ENCODE assay signal across 8 mouse cellular contexts in genomic region chr7:99248906-99249581, GRCm38 (mm10). TPM values are rescaled to one million over a fixed set of nuclear protein-coding genes. Genes with fewer than 3 reads are reported as not detected.
DNase-seq lines count a peak whose midpoint lies in the region; ATAC-seq and TF ChIP-seq lines count a peak whose summit lies in the region.

No protein-coding gene starts in this region.

- no peaks in the 10 kb centered on the region for H3K9me3 ChIP-seq in heart, embryonic 15.5 days (replicated peaks)
- H3K9me3 ChIP-seq in hindbrain, embryonic 11.5 days (ENCODE audit: control insufficient read depth, low read length) = no peaks in the 10 kb centered on the region

- DNase-seq in heart, postnatal 14 days = no peak
- peak; percentile 53 for DNase-seq in hindbrain, embryonic 11.5 days (ENCODE audit: low spot score)
- DNase-seq in thymus, postnatal 4 days = peak; percentile 60
- DNase-seq in urinary bladder, adult 18-20 months (ENCODE audit: low spot score in 2 of 2) = no peak
- DNase-seq in ovary, postnatal 10 days (ENCODE audit: low spot score) = no peak

- H3K4me1 ChIP-seq in heart, embryonic 15.5 days (replicated peaks) = peaks cover 11% of the 10 kb centered on the region
- H3K4me1 ChIP-seq in bone marrow, adult 2 months (ENCODE audit: control insufficient read depth, insufficient read depth, low read length) = peaks cover 2% of the 10 kb centered on the region; the same call in 1 of the 2 replicates
- no peaks in the 10 kb centered on the region for H3K4me1 ChIP-seq in hindbrain, embryonic 11.5 days (replicated peaks; ENCODE audit: control insufficient read depth, insufficient read depth, low read length)

- intact Hi-C loops in heart, postnatal 14 days (cut with DNase I) = no loop called here

- no peak for ATAC-seq in heart, embryonic 15.5 days (replicated peaks; ENCODE audit: insufficient number of reproducible peaks, insufficient read depth, low FRiP score, low read depth)
- ATAC-seq in hindbrain, embryonic 11.5 days (ENCODE audit: low FRiP score) = peak; percentile 48; the same call in 1 of the 2 replicates
- ATAC-seq in megakaryocyte progenitor cell, adult 5-6 weeks (replicated peaks; ENCODE audit: poor library complexity) = peak; percentile 76

- 0 out of 2 replicates have a peak overlapping the region, but pooled peaks have one; percentile 1 for H3K9ac ChIP-seq in heart, embryonic 15.5 days
- H3K9ac ChIP-seq in hindbrain, embryonic 11.5 days (ENCODE audit: low read depth, low read length) = peak overlapping the region; percentile 52

- H3K4me2 ChIP-seq in heart, embryonic 15.5 days = peak overlapping the region; percentile 76
- peak overlapping the region; percentile 65 for H3K4me2 ChIP-seq in hindbrain, embryonic 11.5 days (replicated peaks; ENCODE audit: low read depth, low read length)

- peaks cover 27% of the 10 kb centered on the region for H3K27me3 ChIP-seq in heart, embryonic 15.5 days
- H3K27me3 ChIP-seq in hindbrain, embryonic 11.5 days (ENCODE audit: control insufficient read depth, insufficient read depth, low read length) = peaks cover 5% of the 10 kb centered on the region

- no peak for TF ChIP-seq POLR2A in bone marrow, adult 2 months (IDR thresholded peaks at IDR 0.05; ENCODE audit: borderline replicate concordance, control insufficient read depth, low read depth, low read length)

- no peak overlapping the region for H3K27ac ChIP-seq in heart, embryonic 15.5 days
- H3K27ac ChIP-seq in bone marrow, adult 2 months (ENCODE audit: control insufficient read depth, insufficient read depth, low read depth, low read length, poor library complexity) = peak overlapping the region; percentile 72
- H3K27ac ChIP-seq in hindbrain, embryonic 11.5 days (ENCODE audit: low read depth, low read length) = no peak overlapping the region

- 2% methylated on average over 32 of the region's 44 CpGs for WGBS in heart, embryonic 15.5 days
- WGBS in bone marrow, adult 2 months = 1% methylated on average over 44 of the region's 44 CpGs
- WGBS in hindbrain, embryonic 11.5 days = under 1% methylated on average over 33 of the region's 44 CpGs

- no peaks in the 10 kb centered on the region for H3K36me3 ChIP-seq in heart, embryonic 15.5 days
- H3K36me3 ChIP-seq in hindbrain, embryonic 11.5 days (ENCODE audit: control insufficient read depth, insufficient read depth, low read length) = no peaks in the 10 kb centered on the region

- peak overlapping the region; percentile 45 for H3K4me3 ChIP-seq in heart, embryonic 15.5 days
- peak overlapping the region; percentile 59 for H3K4me3 ChIP-seq in bone marrow, adult 2 months (replicated peaks; ENCODE audit: control insufficient read depth, low read depth, low read length)
- H3K4me3 ChIP-seq in hindbrain, embryonic 11.5 days (ENCODE audit: low read depth, low read length) = peak overlapping the region; percentile 37

- no peak for TF ChIP-seq CTCF in bone marrow, adult 2 months (IDR thresholded peaks at IDR 0.05; ENCODE audit: control insufficient read depth, insufficient read depth, low read length)

RNA-seq across cellular contexts. Expression of gene Mogat2, which starts 10.6 kb away (rescaled TPM):
- 0.70 and 0.74 TPM in 2 replicates for polyA plus RNA-seq in heart, embryonic 15.5 days (2015; fragmentation: Nextera tagmentation; extraction: Ambion mirVana)
- not detected for total RNA-seq in heart, postnatal 14 days (2021)
- polyA plus RNA-seq in bone marrow, adult 2 months (2011; ENCODE audit: insufficient read depth, insufficient read length, low replicate concordance, missing spikeins) = 1.1 and 5.9 TPM in 2 replicates
- 11.1 and 14.5 TPM in 2 replicates for polyA plus RNA-seq in hindbrain, embryonic 11.5 days (2014; fragmentation: Nextera tagmentation; extraction: Ambion mirVana)
- total RNA-seq in megakaryocyte progenitor cell, adult 5-6 weeks (2015) = 7.4 and 8.2 TPM in 2 replicates
- 8.2 and 9.8 TPM in 2 replicates for total RNA-seq in megakaryocyte progenitor cell, adult 5-6 weeks (2017)

RNA-seq across cellular contexts. Expression of gene Map6, which starts 18.2 kb away (rescaled TPM):
- polyA plus RNA-seq in heart, embryonic 15.5 days (2015; fragmentation: Nextera tagmentation; extraction: Ambion mirVana) = 2.8 and 5.4 TPM in 2 replicates
- total RNA-seq in heart, postnatal 14 days (2021) = 1 to 10 TPM; 3.0 to 4.3 TPM
- 1.7 TPM in 1 of 2 replicates, not detected in the other for polyA plus RNA-seq in bone marrow, adult 2 months (2011; ENCODE audit: insufficient read depth, insufficient read length, low replicate concordance, missing spikeins)
- polyA plus RNA-seq in hindbrain, embryonic 11.5 days (2014; fragmentation: Nextera tagmentation; extraction: Ambion mirVana) = 49.6 and 51.8 TPM in 2 replicates
- total RNA-seq in megakaryocyte progenitor cell, adult 5-6 weeks (2015) = 0.56 TPM in 1 of 2 replicates, not detected in the other
- not detected in 2 replicates for total RNA-seq in megakaryocyte progenitor cell, adult 5-6 weeks (2017)

Comparison
In these comparisons a context has a peak if more than half of its experiments do, and no peak if none do; other contexts are left out.
1. DNase-seq: peak in hindbrain, embryonic 11.5 days (single experiment) and thymus, postnatal 4 days (single experiment); none in heart, postnatal 14 days (0 of 2), urinary bladder, adult 18-20 months (0 of 2) and ovary, postnatal 10 days (single experiment).
2. Peak in every context shown above with its lines, with median percentiles within 50 percentile points of each other: H3K4me3 ChIP-seq.